Mouse (Mus musculus): ENCODE results near the gene Ccnd1. TPM values are rescaled to one million over a fixed set of nuclear protein-coding genes. Genes with fewer than 3 reads are reported as not detected.

Ccnd1 gene
- 62.3 and 76.9 TPM in 2 replicates for polyA plus RNA-seq (2015; fragmentation: Nextera tagmentation; extraction: Ambion mirVana)

DNA sequence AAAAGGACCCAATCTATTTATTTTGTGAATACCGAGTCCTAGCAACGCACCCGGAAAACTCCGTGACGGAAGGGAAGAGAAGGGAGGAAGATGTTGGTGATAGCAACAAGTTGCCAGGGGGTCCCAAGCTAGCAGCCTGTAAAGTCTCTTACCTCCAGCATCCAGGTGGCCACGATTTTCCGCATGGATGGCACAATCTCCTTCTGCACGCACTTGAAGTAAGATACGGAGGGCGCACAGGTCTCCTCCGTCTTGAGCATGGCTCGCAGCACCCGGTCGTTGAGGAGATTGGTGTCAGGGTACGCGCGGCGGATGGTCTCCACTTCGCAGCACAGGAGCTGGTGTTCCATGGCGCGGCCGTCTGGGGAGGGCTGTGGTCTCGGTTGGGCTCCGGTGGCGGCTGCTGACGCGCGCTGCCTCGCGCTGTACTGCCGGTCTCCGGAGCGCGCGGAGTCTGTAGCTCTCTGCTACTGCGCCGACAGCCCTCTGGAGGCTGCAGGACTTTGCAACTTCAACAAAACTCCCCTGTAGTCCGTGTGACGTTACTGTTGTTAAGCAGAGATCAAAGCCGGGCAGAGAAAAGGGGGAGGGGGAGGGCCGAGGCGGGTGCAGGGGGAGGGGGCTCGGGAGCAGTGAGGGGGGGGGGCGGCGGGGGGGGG is at the start of gene Ccnd1:
Ccnd1 (minus strand) TSS at position 582 of the 659 bp plus-strand sequence.
- peaks cover 13% of the 10 kb centered on the region; the same call in 1 of the 2 replicates for H3K27me3 ChIP-seq (replicated peaks)
- peak within 1 kb of the TSS; percentile 88 for H3K27ac ChIP-seq
- H3K9ac ChIP-seq: peak within 1 kb of the TSS; percentile 8; the same call in 1 of the 2 replicates
- H3K4me3 ChIP-seq (replicated peaks): peak within 1 kb of the TSS; percentile 50
- H3K4me1 ChIP-seq: peaks cover 33% of the 10 kb centered on the region
- no peaks in the 10 kb centered on the region for H3K36me3 ChIP-seq
- 0% methylated on average over 40 of the region's 45 CpGs for WGBS
- ATAC-seq (ENCODE audit: insufficient read depth, low FRiP score, low read depth): peak; percentile 51; the same call in 1 of the 2 replicates
- peak within 1 kb of the TSS; percentile 98 for H3K4me2 ChIP-seq
- no peaks in the 10 kb centered on the region for H3K9me3 ChIP-seq

GRCm38 (mm10) chr7:144988856-144989255 is 49.1 kb upstream of the Ccnd1 start:
- H3K9ac ChIP-seq: no peak overlapping the region
- 61% methylated on average over 3 of the region's 3 CpGs for WGBS
- no peaks in the 10 kb centered on the region for H3K36me3 ChIP-seq

GRCm38 (mm10) chr7:144985100-144985499 is 45.4 kb upstream of the Ccnd1 start:
- no peaks in the 10 kb centered on the region for H3K27me3 ChIP-seq (replicated peaks)
- H3K4me1 ChIP-seq: no peaks in the 10 kb centered on the region
- no peak overlapping the region for H3K27ac ChIP-seq
- ATAC-seq (ENCODE audit: insufficient read depth, low FRiP score, low read depth): no peak
- H3K9me3 ChIP-seq: no peaks in the 10 kb centered on the region
- no peak overlapping the region for H3K4me3 ChIP-seq (replicated peaks)
- WGBS: 84% methylated on average over 1 of the region's 1 CpGs
- H3K4me2 ChIP-seq: no peak overlapping the region
- H3K36me3 ChIP-seq: no peaks in the 10 kb centered on the region
- H3K9ac ChIP-seq: no peak overlapping the region

More at GRCm38 (mm10) chr7:144988856-144989255, 49.1 kb upstream of the Ccnd1 start:
- Histone ChIP-seq H3K27ac (no peak overlapping the region), H3K4me1 (no peaks in the 10 kb centered on the region), H3K27me3 (replicated peaks) (no peaks in the 10 kb centered on the region), H3K9me3 (no peaks in the 10 kb centered on the region), H3K4me3 (replicated peaks) (no peak overlapping the region), H3K4me2 (no peak overlapping the region)
- no peak for ATAC-seq (ENCODE audit: insufficient read depth, low FRiP score, low read depth)

DNA sequence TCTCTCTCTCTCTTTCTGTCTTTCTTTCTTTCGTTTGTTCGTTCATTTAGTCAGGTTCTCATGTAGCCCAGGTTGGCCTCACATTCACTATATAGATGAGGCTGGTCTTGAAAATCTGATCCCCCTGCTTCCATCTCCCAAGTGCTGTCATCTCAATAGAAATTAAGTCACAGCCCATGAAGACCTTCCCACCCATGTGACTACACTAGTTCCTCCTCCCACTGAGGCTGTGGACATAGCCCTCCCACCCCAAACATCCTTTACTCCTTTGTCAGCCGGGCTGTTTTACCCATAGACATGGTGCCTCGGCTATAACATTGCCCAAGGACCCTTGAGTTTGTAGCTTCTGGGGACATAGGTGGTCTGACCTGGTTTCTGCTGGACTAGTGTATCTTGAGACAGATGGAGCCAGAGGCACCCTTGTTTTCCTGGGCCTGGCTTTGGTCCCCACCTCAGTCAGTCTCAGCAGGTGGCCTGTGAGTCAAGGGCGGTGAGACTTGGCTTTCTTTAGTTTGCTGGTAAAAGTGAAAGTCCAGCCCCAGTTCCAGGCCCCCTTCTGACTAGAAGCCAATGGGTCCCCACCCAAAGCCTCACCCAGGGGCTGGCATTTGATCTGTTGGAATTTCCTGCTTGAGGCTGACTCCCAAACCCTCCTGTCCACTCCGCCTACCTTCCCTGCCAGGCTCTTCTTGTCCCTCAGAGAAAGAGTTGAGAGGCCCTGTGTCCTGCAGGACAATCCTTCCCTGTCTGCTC is 42.8 kb upstream of the Ccnd1 start:
- 79% methylated on average over 6 of the region's 6 CpGs for WGBS
- ATAC-seq (ENCODE audit: insufficient read depth, low FRiP score, low read depth): no peak

GRCm38 (mm10) chr7:144981426-144982079 is 41.8 kb upstream of the Ccnd1 start:
- H3K27me3 ChIP-seq (replicated peaks): no peaks in the 10 kb centered on the region
- WGBS: 77% methylated on average over 8 of the region's 8 CpGs

More for the DNA sequence above, 42.8 kb upstream of the Ccnd1 start:
- H3K36me3 ChIP-seq: no peaks in the 10 kb centered on the region
- no peak overlapping the region for H3K4me3 ChIP-seq (replicated peaks)
- H3K27ac ChIP-seq: no peak overlapping the region
- no peaks in the 10 kb centered on the region for H3K4me1 ChIP-seq
- H3K9me3 ChIP-seq: no peaks in the 10 kb centered on the region
- H3K27me3 ChIP-seq (replicated peaks): no peaks in the 10 kb centered on the region
- no peak overlapping the region for H3K9ac ChIP-seq
- H3K4me2 ChIP-seq: no peak overlapping the region

GRCm38 (mm10) chr7:144979814-144980213 is 40.1 kb upstream of the Ccnd1 start:
- Histone ChIP-seq H3K4me3 (replicated peaks) (no peak overlapping the region), H3K27me3 (replicated peaks) (no peaks in the 10 kb centered on the region), H3K27ac (no peak overlapping the region), H3K4me1 (no peaks in the 10 kb centered on the region), H3K9me3 (no peaks in the 10 kb centered on the region), H3K9ac (no peak overlapping the region), H3K4me2 (no peak overlapping the region), H3K36me3 (no peaks in the 10 kb centered on the region)
- ATAC-seq (ENCODE audit: insufficient read depth, low FRiP score, low read depth): no peak
- WGBS: 63% methylated on average over 5 of the region's 5 CpGs

More at GRCm38 (mm10) chr7:144981426-144982079, 41.8 kb upstream of the Ccnd1 start:
- H3K4me3 ChIP-seq (replicated peaks): no peak overlapping the region
- no peak overlapping the region for H3K4me2 ChIP-seq
- no peak overlapping the region for H3K27ac ChIP-seq
- no peak overlapping the region for H3K9ac ChIP-seq
- H3K4me1 ChIP-seq: no peaks in the 10 kb centered on the region
- H3K9me3 ChIP-seq: no peaks in the 10 kb centered on the region
- H3K36me3 ChIP-seq: no peaks in the 10 kb centered on the region
- ATAC-seq (ENCODE audit: insufficient read depth, low FRiP score, low read depth): no peak

DNA sequence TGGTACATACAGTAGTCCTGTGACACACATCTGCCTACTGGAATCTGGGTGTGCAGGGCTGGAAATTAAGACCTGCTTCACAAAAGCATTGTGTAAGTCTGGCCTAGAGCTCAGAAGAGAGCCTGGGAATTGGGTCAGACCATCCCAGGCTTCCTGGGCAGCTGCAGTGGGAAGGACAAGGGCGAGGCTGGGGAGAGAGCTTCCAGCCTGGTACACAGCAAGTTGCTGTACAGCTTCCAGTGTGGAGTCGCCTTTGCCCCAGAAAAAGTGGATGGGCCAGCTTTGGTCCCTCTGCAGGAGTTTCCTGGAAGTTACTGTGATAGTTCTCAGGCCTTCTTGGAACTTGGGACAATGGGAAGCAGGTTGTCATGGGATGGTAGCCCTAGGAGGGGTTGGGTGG is 37.4 kb upstream of the Ccnd1 start:
- no peaks in the 10 kb centered on the region for H3K27me3 ChIP-seq (replicated peaks)
- no peaks in the 10 kb centered on the region for H3K9me3 ChIP-seq
- 66% methylated on average over 2 of the region's 2 CpGs for WGBS
- H3K36me3 ChIP-seq: no peaks in the 10 kb centered on the region
- H3K4me3 ChIP-seq (replicated peaks): no peak overlapping the region
- H3K9ac ChIP-seq: no peak overlapping the region
- no peak overlapping the region for H3K27ac ChIP-seq
- no peak overlapping the region for H3K4me2 ChIP-seq
- no peaks in the 10 kb centered on the region for H3K4me1 ChIP-seq
- no peak for ATAC-seq (ENCODE audit: insufficient read depth, low FRiP score, low read depth)

- 65% methylated on average over 8 of the region's 8 CpGs for WGBS
- H3K9me3 ChIP-seq: no peaks in the 10 kb centered on the region
- H3K4me3 ChIP-seq (replicated peaks): no peak overlapping the region
- no peak overlapping the region for H3K4me2 ChIP-seq
- no peaks in the 10 kb centered on the region for H3K4me1 ChIP-seq
- H3K27me3 ChIP-seq (replicated peaks): no peaks in the 10 kb centered on the region
- no peak overlapping the region for H3K9ac ChIP-seq
- no peak for ATAC-seq (ENCODE audit: insufficient read depth, low FRiP score, low read depth)
- H3K27ac ChIP-seq: no peak overlapping the region
- no peaks in the 10 kb centered on the region for H3K36me3 ChIP-seq
These were observed 33.7 kb upstream of the Ccnd1 start for GRCm38 (mm10) chr7:144973461-144973860.

- H3K4me3 ChIP-seq (replicated peaks): no peak overlapping the region
- H3K9me3 ChIP-seq: no peaks in the 10 kb centered on the region
- H3K36me3 ChIP-seq: no peaks in the 10 kb centered on the region
- WGBS: 44% methylated on average over 2 of the region's 2 CpGs
- H3K4me2 ChIP-seq: no peak overlapping the region
- no peaks in the 10 kb centered on the region for H3K27me3 ChIP-seq (replicated peaks)
- no peak overlapping the region for H3K9ac ChIP-seq
- H3K27ac ChIP-seq: no peak overlapping the region
- no peak for ATAC-seq (ENCODE audit: insufficient read depth, low FRiP score, low read depth)
- no peaks in the 10 kb centered on the region for H3K4me1 ChIP-seq
These were observed 32.0 kb upstream of the Ccnd1 start for GRCm38 (mm10) chr7:144971769-144972168.

DNA sequence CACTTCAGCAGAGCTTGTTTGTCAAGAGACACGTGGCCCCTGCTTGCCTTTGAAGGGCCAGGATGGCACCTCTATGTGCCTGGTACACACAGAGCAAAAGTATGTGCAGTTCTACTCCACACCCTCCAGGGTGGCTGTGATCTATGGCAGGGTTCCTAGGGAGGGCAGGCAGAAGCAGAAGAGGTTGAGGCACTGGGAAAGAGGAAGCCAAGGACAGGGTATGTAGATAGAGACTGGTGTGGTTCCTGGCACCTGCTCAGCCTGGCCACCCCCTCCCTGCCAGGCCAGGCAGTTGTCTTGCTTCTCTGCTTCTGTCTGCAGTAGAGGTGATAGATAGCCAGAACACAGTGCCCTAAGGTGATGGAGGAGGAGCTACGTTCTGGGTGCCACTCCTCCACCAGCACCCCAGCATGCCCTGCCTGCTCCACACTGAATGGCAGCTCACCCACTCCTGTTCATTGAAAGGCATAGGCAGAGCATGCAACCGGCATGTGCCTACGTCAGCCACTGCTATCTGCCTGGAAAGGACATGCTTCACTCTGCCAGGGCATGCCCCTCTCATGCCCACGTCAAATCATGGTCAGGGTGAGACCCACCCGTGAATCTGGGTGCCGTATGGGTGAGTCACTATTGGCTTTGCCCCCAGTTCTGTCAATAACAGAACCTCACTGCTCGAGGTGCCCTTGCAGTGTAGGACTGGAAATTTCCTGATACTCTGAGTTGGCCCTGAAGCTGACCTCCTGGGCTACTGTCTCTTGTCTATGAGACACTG is 31.5 kb upstream of the Ccnd1 start:
- no peak overlapping the region; the same call in 1 of the 2 replicates for H3K27ac ChIP-seq
- ATAC-seq (ENCODE audit: insufficient read depth, low FRiP score, low read depth): peak; percentile 68
- H3K4me1 ChIP-seq: no peaks in the 10 kb centered on the region
- H3K4me3 ChIP-seq (replicated peaks): no peak overlapping the region
- no peaks in the 10 kb centered on the region for H3K9me3 ChIP-seq
- no peaks in the 10 kb centered on the region for H3K36me3 ChIP-seq
- WGBS: 54% methylated on average over 8 of the region's 8 CpGs
- no peak overlapping the region for H3K9ac ChIP-seq
- H3K4me2 ChIP-seq: no peak overlapping the region
- H3K27me3 ChIP-seq (replicated peaks): no peaks in the 10 kb centered on the region

DNA sequence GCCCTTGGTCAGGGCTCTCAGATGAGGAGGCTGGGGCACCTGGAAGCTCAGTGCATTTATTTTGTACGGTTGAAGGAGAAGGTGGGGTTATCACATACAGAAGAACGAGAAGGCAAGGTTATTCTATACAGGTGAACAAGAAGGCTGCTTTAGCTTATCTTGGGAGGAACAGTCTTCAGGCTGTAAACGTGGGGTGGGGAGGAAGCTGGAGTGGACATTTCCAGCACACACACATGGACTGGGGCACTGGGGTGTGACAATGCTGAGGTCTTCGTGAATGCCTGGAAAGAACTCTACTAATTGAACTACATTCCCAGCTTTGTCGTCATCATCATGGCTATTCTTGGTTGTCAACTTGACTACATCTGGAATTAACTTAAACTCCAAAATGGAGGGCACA is 26.2 kb upstream of the Ccnd1 start:
- no peaks in the 10 kb centered on the region for H3K36me3 ChIP-seq
- no peaks in the 10 kb centered on the region for H3K27me3 ChIP-seq (replicated peaks)
- H3K27ac ChIP-seq: no peak overlapping the region
- no peak overlapping the region for H3K9ac ChIP-seq
- no peaks in the 10 kb centered on the region for H3K4me1 ChIP-seq
- ATAC-seq (ENCODE audit: insufficient read depth, low FRiP score, low read depth): no peak
- no peak overlapping the region for H3K4me3 ChIP-seq (replicated peaks)
- 67% methylated on average over 5 of the region's 5 CpGs for WGBS
- H3K9me3 ChIP-seq: no peaks in the 10 kb centered on the region
- no peak overlapping the region for H3K4me2 ChIP-seq

All from stomach, embryonic 15.5 days (tissue).